Mouse (Mus musculus) small intestine, adult 2 months (tissue): ENCODE results near the gene Trim8.

Experiments used
- CTCF ChIP-seq: fragments of 200-500 bp; IDR thresholded peaks from 2 replicates; pipeline ENCODE4 v1.5.1; 2012; ENCODE audit warnings: low read depth, mild to moderate bottlenecking, control low read depth, inconsistent platforms, low read length, moderate library complexity, mixed read lengths; ENCODE audit not compliant: insufficient replicate concordance, insufficient read length; ENCODE audit errors: extremely low read depth
- POLR2A ChIP-seq: fragments of 200-500 bp; IDR thresholded peaks from 2 replicates; pipeline ENCODE4 v1.6.1; 2012; ENCODE audit warnings: low read depth, mild to moderate bottlenecking, control low read depth, inconsistent platforms, low read length, moderate library complexity

- TF ChIP-seq CTCF (peak; percentile 47; the same call in 1 of the 2 replicates), POLR2A (no peak)
Observed at GRCm38 (mm10) chr19:46504085-46504552, 2.6 kb downstream of the Trim8 start.
